7 mouse cellular contexts compared by ENCODE assay signal in the genomic region with DNA sequence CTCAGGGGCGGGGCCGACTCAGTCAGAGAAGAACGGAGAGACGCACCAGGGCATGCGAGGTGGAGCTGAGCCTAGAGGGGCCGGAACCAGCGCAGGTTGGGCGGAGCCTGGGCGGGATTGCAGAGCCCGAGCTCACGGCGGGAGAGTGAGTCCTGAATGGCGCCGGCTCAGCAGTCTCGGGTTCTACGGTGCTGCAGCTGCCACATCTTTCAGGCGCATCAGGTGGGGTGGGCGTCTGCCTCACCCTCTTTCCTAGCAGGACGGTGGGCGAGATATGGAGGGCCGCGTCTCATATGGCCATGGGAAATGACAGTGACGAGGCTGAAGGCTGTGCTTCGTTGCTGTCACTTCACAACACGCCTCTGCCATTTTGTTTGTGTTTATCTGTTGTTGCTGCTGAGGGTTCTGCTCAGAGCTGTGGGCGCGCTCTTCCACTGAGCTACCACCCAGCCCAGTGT. TPM values are rescaled to one million over a fixed set of nuclear protein-coding genes. Genes with fewer than 3 reads are reported as not detected.
DNase-seq lines count a peak whose midpoint lies in the region; ATAC-seq lines count a peak whose summit lies in the region.

No protein-coding gene starts in this region.

- peaks cover 8% of the 10 kb centered on the region; the same call in 1 of the 2 replicates for H3K36me3 ChIP-seq in intestine, embryonic 15.5 days
- peaks cover 47% of the 10 kb centered on the region for H3K36me3 ChIP-seq in limb, embryonic 10.5 days
- H3K36me3 ChIP-seq in midbrain, embryonic 13.5 days: peaks cover 48% of the 10 kb centered on the region

- peak; percentile 99 for DNase-seq in adrenal gland, adult 2 months
- peak; percentile 100 for DNase-seq in embryo, embryonic 10.5 days (ENCODE audit: low spot score)
- DNase-seq in gastrocnemius, postnatal 14 days: peak; percentile 99
- peak; percentile 97 for DNase-seq in limb, embryonic 10.5 days (ENCODE audit: low spot score)
- peak; percentile 96 for DNase-seq in spleen, adult 12 weeks (ENCODE audit: low spot score)

- intact Hi-C loops in gastrocnemius, postnatal 14 days (cut with DNase I; ENCODE audit: low total_unique reads): loop anchor here (5.0 kb wide), 1 partner anchor 43 kb away; no protein-coding TSS in a partner anchor

- under 1% methylated on average over 27 of the region's 27 CpGs for WGBS in intestine, embryonic 15.5 days
- WGBS in limb, embryonic 10.5 days: under 1% methylated on average over 27 of the region's 27 CpGs
- WGBS in midbrain, embryonic 13.5 days: under 1% methylated on average over 27 of the region's 27 CpGs

- peak overlapping the region; percentile 73 for H3K9ac ChIP-seq in intestine, embryonic 15.5 days
- peak overlapping the region; percentile 78 for H3K9ac ChIP-seq in midbrain, embryonic 13.5 days (replicated peaks)

- H3K27me3 ChIP-seq in intestine, embryonic 15.5 days (replicated peaks): no peaks in the 10 kb centered on the region
- H3K27me3 ChIP-seq in limb, embryonic 10.5 days (ENCODE audit: low read depth, poor library complexity, severe bottlenecking): no peaks in the 10 kb centered on the region
- H3K27me3 ChIP-seq in midbrain, embryonic 13.5 days: no peaks in the 10 kb centered on the region

- ATAC-seq in intestine, embryonic 15.5 days: peak; percentile 99
- peak; percentile 100 for ATAC-seq in midbrain, embryonic 13.5 days

- peaks cover 6% of the 10 kb centered on the region; the same call in 1 of the 2 replicates for H3K4me1 ChIP-seq in intestine, embryonic 15.5 days (replicated peaks)
- H3K4me1 ChIP-seq in limb, embryonic 10.5 days: peaks cover 5% of the 10 kb centered on the region
- peaks cover 13% of the 10 kb centered on the region for H3K4me1 ChIP-seq in midbrain, embryonic 13.5 days (replicated peaks)

- peak overlapping the region; percentile 48; the same call in 1 of the 2 replicates for H3K27ac ChIP-seq in intestine, embryonic 15.5 days
- H3K27ac ChIP-seq in limb, embryonic 10.5 days: peak overlapping the region; percentile 79
- H3K27ac ChIP-seq in midbrain, embryonic 13.5 days: peak overlapping the region; percentile 81

- peak overlapping the region; percentile 70 for H3K4me3 ChIP-seq in intestine, embryonic 15.5 days (replicated peaks)
- H3K4me3 ChIP-seq in limb, embryonic 10.5 days: peak overlapping the region; percentile 64
- H3K4me3 ChIP-seq in midbrain, embryonic 13.5 days (replicated peaks): peak overlapping the region; percentile 64

- no peaks in the 10 kb centered on the region for H3K9me3 ChIP-seq in intestine, embryonic 15.5 days
- no peaks in the 10 kb centered on the region for H3K9me3 ChIP-seq in limb, embryonic 10.5 days (replicated peaks)
- no peaks in the 10 kb centered on the region for H3K9me3 ChIP-seq in midbrain, embryonic 13.5 days

- peak overlapping the region; percentile 73 for H3K4me2 ChIP-seq in intestine, embryonic 15.5 days (replicated peaks)
- peak overlapping the region; percentile 73 for H3K4me2 ChIP-seq in midbrain, embryonic 13.5 days (replicated peaks)

RNA-seq across cellular contexts. Expression of gene Mrnip, which starts 0.5 kb away (rescaled TPM):
- total RNA-seq in adrenal gland, adult 2 months (2021): 10 to 100 TPM in 1 of 2 experiments, 1 to 10 TPM in 1; 4.9 to 11.5 TPM
- polyA plus RNA-seq in adrenal gland, adult 2 months (2012; rRNA removed): 6.6 and 8.7 TPM in 2 replicates
- 1 to 10 TPM; 5.0 to 5.4 TPM for total RNA-seq in gastrocnemius, postnatal 14 days (2021)
- polyA plus RNA-seq in intestine, embryonic 15.5 days (2015; fragmentation: Nextera tagmentation; extraction: Ambion mirVana): 9.6 and 12.5 TPM in 2 replicates
- polyA plus RNA-seq in limb, embryonic 10.5 days (2016; fragmentation: Nextera tagmentation; extraction: Ambion mirVana): 30.2 and 34.1 TPM in 2 replicates
- 34.1 and 35.1 TPM in 2 replicates for polyA plus RNA-seq in midbrain, embryonic 13.5 days (2015; fragmentation: Nextera tagmentation; extraction: Ambion mirVana)

RNA-seq across cellular contexts. Expression of gene Sqstm1, which starts 35.9 kb away (rescaled TPM):
- total RNA-seq in adrenal gland, adult 2 months (2021): 1,000 to 10,000 TPM in 1 of 2 experiments, 100 to 1,000 TPM in 1; 696 to 1,341 TPM
- 517 and 655 TPM in 2 replicates for polyA plus RNA-seq in adrenal gland, adult 2 months (2012; rRNA removed)
- total RNA-seq in gastrocnemius, postnatal 14 days (2021): 100 to 1,000 TPM; 217 to 261 TPM
- 189 and 205 TPM in 2 replicates for polyA plus RNA-seq in intestine, embryonic 15.5 days (2015; fragmentation: Nextera tagmentation; extraction: Ambion mirVana)
- polyA plus RNA-seq in limb, embryonic 10.5 days (2016; fragmentation: Nextera tagmentation; extraction: Ambion mirVana): 111 and 137 TPM in 2 replicates
- polyA plus RNA-seq in midbrain, embryonic 13.5 days (2015; fragmentation: Nextera tagmentation; extraction: Ambion mirVana): 271 and 280 TPM in 2 replicates

RNA-seq across cellular contexts. Expression of gene Mgat4b, which starts 35.9 kb away (rescaled TPM):
- total RNA-seq in adrenal gland, adult 2 months (2021): 100 to 1,000 TPM; 119 to 128 TPM
- polyA plus RNA-seq in adrenal gland, adult 2 months (2012; rRNA removed): 347 and 361 TPM in 2 replicates
- 10 to 100 TPM; 24.8 to 25.5 TPM for total RNA-seq in gastrocnemius, postnatal 14 days (2021)
- 29.5 and 31.5 TPM in 2 replicates for polyA plus RNA-seq in intestine, embryonic 15.5 days (2015; fragmentation: Nextera tagmentation; extraction: Ambion mirVana)
- polyA plus RNA-seq in limb, embryonic 10.5 days (2016; fragmentation: Nextera tagmentation; extraction: Ambion mirVana): 27.7 and 28.6 TPM in 2 replicates
- 18.0 and 30.1 TPM in 2 replicates for polyA plus RNA-seq in midbrain, embryonic 13.5 days (2015; fragmentation: Nextera tagmentation; extraction: Ambion mirVana)

RNA-seq across cellular contexts. Expression of gene Tbc1d9b, which starts 43.6 kb away (rescaled TPM):
- total RNA-seq in adrenal gland, adult 2 months (2021): 100 to 1,000 TPM; 145 TPM
- polyA plus RNA-seq in adrenal gland, adult 2 months (2012; rRNA removed): 165 and 168 TPM in 2 replicates
- total RNA-seq in gastrocnemius, postnatal 14 days (2021): 10 to 100 TPM; 22.7 to 23.4 TPM
- 30.4 and 31.5 TPM in 2 replicates for polyA plus RNA-seq in intestine, embryonic 15.5 days (2015; fragmentation: Nextera tagmentation; extraction: Ambion mirVana)
- 31.6 and 42.2 TPM in 2 replicates for polyA plus RNA-seq in limb, embryonic 10.5 days (2016; fragmentation: Nextera tagmentation; extraction: Ambion mirVana)
- 36.8 and 39.9 TPM in 2 replicates for polyA plus RNA-seq in midbrain, embryonic 13.5 days (2015; fragmentation: Nextera tagmentation; extraction: Ambion mirVana)

Comparison
In these comparisons a context has a peak if more than half of its experiments do, and no peak if none do; other contexts are left out.
1. Peak in every context shown above with its lines: DNase-seq, ATAC-seq, H3K4me3 ChIP-seq and H3K27ac ChIP-seq.
2. RNA of gene Mgat4b, which starts 35.9 kb away (polyA plus RNA-seq): 347 to 361 TPM in adrenal gland, adult 2 months; 18.0 to 30.1 TPM in midbrain, embryonic 13.5 days, 29.5 to 31.5 TPM in intestine, embryonic 15.5 days and 27.7 to 28.6 TPM in limb, embryonic 10.5 days; every median in the first group is over 10 times any median in the second.